Mouse (Mus musculus) heart, embryonic 15.5 days (tissue): ENCODE data around the gene Ms4a4d. TPM values are rescaled to one million over a fixed set of nuclear protein-coding genes. Genes with fewer than 3 reads are reported as not detected.

Experiments used
- ATAC-seq: fragments of 200-750 bp; cut with Nextera tagmentation; replicated peaks from 2 replicates; pipeline ENCODE4 v1.8.0; 2017; ENCODE audit warnings: low read depth, moderate TSS enrichment; ENCODE audit not compliant: insufficient number of reproducible peaks, insufficient read depth, low FRiP score
- H3K27ac ChIP-seq: fragments of 300-500 bp; sonication (generic); 2 replicates; pipeline ENCODE4 v1.5.1; 2015; ENCODE audit warnings: mild to moderate bottlenecking, inconsistent platforms
- H3K27me3 ChIP-seq: fragments of 300-500 bp; sonication (generic); 2 replicates; pipeline ENCODE4 v1.6.1; 2015; ENCODE audit warnings: inconsistent platforms
- H3K36me3 ChIP-seq: fragments of 300-500 bp; sonication (generic); 2 replicates; pipeline ENCODE4 v1.6.1; 2015; ENCODE audit warnings: mild to moderate bottlenecking, inconsistent platforms
- H3K4me1 ChIP-seq: fragments of 300-500 bp; sonication (generic); replicated peaks from 2 replicates; pipeline ENCODE4 v1.6.1; 2015; ENCODE audit warnings: inconsistent platforms
- H3K4me2 ChIP-seq: fragments of 300-500 bp; sonication (generic); 2 replicates; pipeline ENCODE4 v1.6.1; 2015; ENCODE audit warnings: inconsistent platforms, mild to moderate bottlenecking, moderate library complexity
- H3K4me3 ChIP-seq: fragments of 300-500 bp; sonication (generic); 2 replicates; pipeline ENCODE4 v1.5.1; 2015; ENCODE audit warnings: mild to moderate bottlenecking, inconsistent platforms
- H3K9ac ChIP-seq: fragments of 300-500 bp; sonication (generic); 2 replicates; pipeline ENCODE4 v1.6.1; 2015; ENCODE audit warnings: mild to moderate bottlenecking, inconsistent platforms
- H3K9me3 ChIP-seq: fragments of 300-500 bp; sonication (generic); replicated peaks from 2 replicates; pipeline ENCODE4 v1.6.1; 2016; ENCODE audit warnings: inconsistent platforms
- WGBS: fragments of 180-500 bp; shearing (Covaris S2); methylation state at CpG from one replicate; pipeline ENCODE4 v1.1.7; 2015; ENCODE audit warnings: mixed read lengths; 5-methylcytosine and 5-hydroxymethylcytosine counted together
- polyA plus RNA-seq: library from polyadenylated mRNA; unstranded; fragments of >200 nt; fragmentation: Nextera tagmentation; extraction: Ambion mirVana; gene quantifications from 2 replicates; pipeline ENCODE4 v1.2.1, GENCODE M21; 2015

Gene Ms4a4d
- polyA plus RNA-seq, 1 experiment from 2014 or later = 0.63 TPM

GRCm38 (mm10) chr19:11589205-11589604 lies 52.6 kb downstream of the Ms4a4d start:
- H3K4me3 ChIP-seq = no peak overlapping the region
- H3K27me3 ChIP-seq = no peaks in the 10 kb centered on the region
- H3K36me3 ChIP-seq = no peaks in the 10 kb centered on the region
- H3K4me1 ChIP-seq = no peaks in the 10 kb centered on the region
- no peak for ATAC-seq
- H3K9me3 ChIP-seq = no peaks in the 10 kb centered on the region
- H3K9ac ChIP-seq = no peak overlapping the region
- H3K27ac ChIP-seq = no peak overlapping the region
- WGBS = 55% methylated on average over 4 of the region's 4 CpGs
- no peak overlapping the region for H3K4me2 ChIP-seq

- Histone ChIP-seq H3K9ac (no peak overlapping the region), H3K27ac (no peak overlapping the region), H3K4me1 (no peaks in the 10 kb centered on the region), H3K4me2 (no peak overlapping the region), H3K36me3 (no peaks in the 10 kb centered on the region), H3K27me3 (no peaks in the 10 kb centered on the region), H3K9me3 (no peaks in the 10 kb centered on the region), H3K4me3 (no peak overlapping the region)
- no peak for ATAC-seq
- 50% methylated on average over 2 of the region's 2 CpGs for WGBS
Measured at GRCm38 (mm10) chr19:11589891-11590449, 53.4 kb downstream of the Ms4a4d start.

- 84% methylated on average over 3 of the region's 3 CpGs for WGBS
- no peak overlapping the region for H3K4me3 ChIP-seq
- no peaks in the 10 kb centered on the region for H3K4me1 ChIP-seq
- H3K27me3 ChIP-seq = no peaks in the 10 kb centered on the region
- no peaks in the 10 kb centered on the region for H3K9me3 ChIP-seq
- H3K36me3 ChIP-seq = no peaks in the 10 kb centered on the region
- H3K4me2 ChIP-seq = no peak overlapping the region
- no peak overlapping the region for H3K27ac ChIP-seq
- ATAC-seq = no peak
- no peak overlapping the region for H3K9ac ChIP-seq
Measured at GRCm38 (mm10) chr19:11601349-11601748, 64.7 kb downstream of the Ms4a4d start.

- ATAC-seq = no peak
- Histone ChIP-seq H3K4me2 (no peak overlapping the region), H3K9ac (no peak overlapping the region), H3K9me3 (no peaks in the 10 kb centered on the region), H3K27ac (no peak overlapping the region), H3K4me3 (no peak overlapping the region), H3K27me3 (no peaks in the 10 kb centered on the region), H3K4me1 (no peaks in the 10 kb centered on the region), H3K36me3 (no peaks in the 10 kb centered on the region)
- 72% methylated on average over 2 of the region's 2 CpGs for WGBS
Measured at GRCm38 (mm10) chr19:11602026-11602425, 65.4 kb downstream of the Ms4a4d start.

- Histone ChIP-seq H3K4me2 (no peak within 1 kb of the TSS), H3K36me3 (no peaks in the 10 kb centered on the region), H3K27me3 (no peaks in the 10 kb centered on the region), H3K9ac (no peak within 1 kb of the TSS), H3K4me1 (no peaks in the 10 kb centered on the region), H3K9me3 (no peaks in the 10 kb centered on the region), H3K27ac (no peak within 1 kb of the TSS), H3K4me3 (no peak within 1 kb of the TSS)
- whole genome bisulfite sequencing = 86% methylated on average over 2 of the region's 2 CpGs
- ATAC-seq = no peak
Measured at GRCm38 (mm10) chr19:11604603-11605002, 68.0 kb downstream of the Ms4a4d start, which contains the start of gene Ms4a6d. Gene Ms4a6d, minus strand, starts transcription at chr19:11604849.

Other genes starting within 250 kb of the Ms4a4d start
- gene Ms4a14, start 222.3 kb upstream of the Ms4a4d start, polyA plus RNA-seq = 0.05 TPM in 2 replicates
- gene Ms4a7, start 200.7 kb upstream of the Ms4a4d start, polyA plus RNA-seq = 4.6 and 7.0 TPM in 2 replicates
- 4.0 and 8.1 TPM in 2 replicates for gene Ms4a4a, start 161.3 kb upstream of the Ms4a4d start, polyA plus RNA-seq
- gene Ms4a4c, start 132.0 kb upstream of the Ms4a4d start, polyA plus RNA-seq = 1.1 and 1.4 TPM in 2 replicates
- 0.16 and 1.5 TPM in 2 replicates for gene Ms4a4b, start 93.2 kb upstream of the Ms4a4d start, polyA plus RNA-seq
- 4.5 and 5.8 TPM in 2 replicates for gene Ms4a6c, start 67.4 kb upstream of the Ms4a4d start, polyA plus RNA-seq
- not detected in 2 replicates for gene Gm8369, start 50.9 kb upstream of the Ms4a4d start, polyA plus RNA-seq
- 3.6 and 7.2 TPM in 2 replicates for gene Ms4a6b, start 20.3 kb upstream of the Ms4a4d start, polyA plus RNA-seq
- 3.7 and 5.3 TPM in 2 replicates for gene Ms4a6d, start 68.0 kb downstream of the Ms4a4d start, polyA plus RNA-seq
- 0.05 TPM in 1 of 2 replicates, not detected in the other for gene Ms4a2, start 86.9 kb downstream of the Ms4a4d start, polyA plus RNA-seq
- 0.14 TPM in 1 of 2 replicates, not detected in the other for gene Ms4a3, start 104.0 kb downstream of the Ms4a4d start, polyA plus RNA-seq
- not detected in 2 replicates for gene Oosp2, start 123.8 kb downstream of the Ms4a4d start, polyA plus RNA-seq
- not detected in 2 replicates for gene Oosp1, start 154.3 kb downstream of the Ms4a4d start, polyA plus RNA-seq
- not detected in 2 replicates for gene Oosp3, start 160.3 kb downstream of the Ms4a4d start, polyA plus RNA-seq
- gene Gif, start 210.8 kb downstream of the Ms4a4d start, polyA plus RNA-seq = not detected in 2 replicates
- gene Mrpl16, start 233.6 kb downstream of the Ms4a4d start, polyA plus RNA-seq = 59.4 and 66.6 TPM in 2 replicates